Mouse (Mus musculus) hindbrain, embryonic 12.5 days (tissue): ENCODE data around the gene Primpol. TPM values are rescaled to one million over a fixed set of nuclear protein-coding genes. Genes with fewer than 3 reads are reported as not detected.

Source experiments
- ATAC-seq: fragments of 200-750 bp; cut with Nextera tagmentation; 2 replicates; pipeline ENCODE4 v1.8.0; 2017; ENCODE audit warnings: moderate TSS enrichment; ENCODE audit not compliant: low FRiP score
- H3K27ac ChIP-seq: fragments of 300-500 bp; sonication (generic); 2 replicates; pipeline ENCODE4 v1.5.1; 2016; ENCODE audit warnings: mild to moderate bottlenecking
- H3K27me3 ChIP-seq: fragments of 300-500 bp; sonication (generic); 2 replicates; pipeline ENCODE4 v1.6.1; 2016; ENCODE audit warnings: mild to moderate bottlenecking
- H3K36me3 ChIP-seq: fragments of 300-500 bp; sonication (generic); 2 replicates; pipeline ENCODE4 v1.6.1; 2016; ENCODE audit warnings: mild to moderate bottlenecking
- H3K4me1 ChIP-seq: fragments of 300-500 bp; sonication (generic); 2 replicates; pipeline ENCODE4 v1.6.1; 2016
- H3K4me2 ChIP-seq: fragments of 300-500 bp; sonication (generic); replicated peaks from 2 replicates; pipeline ENCODE4 v1.6.1; 2016; ENCODE audit warnings: mild to moderate bottlenecking
- H3K4me3 ChIP-seq: fragments of 300-500 bp; sonication (generic); 2 replicates; pipeline ENCODE4 v1.5.1; 2016; ENCODE audit warnings: mild to moderate bottlenecking
- H3K9ac ChIP-seq: fragments of 300-500 bp; sonication (generic); 2 replicates; pipeline ENCODE4 v1.6.1; 2016; ENCODE audit warnings: mild to moderate bottlenecking, moderate library complexity
- H3K9me3 ChIP-seq: fragments of 300-500 bp; sonication (generic); replicated peaks from 2 replicates; pipeline ENCODE4 v1.6.1; 2016; ENCODE audit warnings: mild to moderate bottlenecking
- WGBS: fragments of 180-500 bp; shearing (Covaris S2); methylation state at CpG from one replicate; pipeline ENCODE4 v1.1.7; 2016; 5-methylcytosine and 5-hydroxymethylcytosine counted together
- polyA plus RNA-seq: library from polyadenylated mRNA; unstranded; fragments of >200 nt; fragmentation: Nextera tagmentation; extraction: Ambion mirVana; gene quantifications from 2 replicates; pipeline ENCODE4 v1.2.1, GENCODE M21; 2016

The Primpol gene
- polyA plus RNA-seq, 1 experiment from 2014 or later: 8.4 TPM

DNA sequence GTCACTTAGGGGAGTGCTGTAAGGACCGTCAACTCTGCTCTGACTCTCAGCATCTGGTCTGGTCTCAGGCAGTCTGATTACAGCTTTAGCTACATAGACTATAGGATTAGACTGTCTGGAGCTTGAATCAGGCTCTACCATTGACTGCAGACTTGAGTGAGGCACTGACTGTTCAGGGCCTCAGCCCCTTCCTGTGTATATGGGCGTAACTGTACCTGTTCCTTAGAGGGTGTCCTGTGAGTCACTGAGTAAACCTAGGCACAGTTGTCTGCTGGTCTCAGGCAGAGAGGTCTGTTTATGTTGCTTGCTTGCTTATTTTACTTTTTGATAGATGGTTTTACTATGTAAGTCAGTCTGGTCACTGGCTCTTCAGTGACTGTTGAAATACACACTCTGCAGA is 43.0 kb downstream of the Primpol start:
- ATAC-seq: no peak
- no peaks in the 10 kb centered on the region for H3K27me3 ChIP-seq
- H3K9ac ChIP-seq: no peak overlapping the region
- no peaks in the 10 kb centered on the region for H3K4me1 ChIP-seq
- H3K4me2 ChIP-seq: no peak overlapping the region
- 89% methylated on average over 2 of the region's 2 CpGs for WGBS
- H3K36me3 ChIP-seq: peaks cover 46% of the 10 kb centered on the region
- H3K9me3 ChIP-seq: no peaks in the 10 kb centered on the region
- H3K27ac ChIP-seq: no peak overlapping the region
- no peak overlapping the region for H3K4me3 ChIP-seq

GRCm38 (mm10) chr8:46573446-46573845 is 43.6 kb downstream of the Primpol start:
- no peak overlapping the region for H3K4me3 ChIP-seq
- H3K27me3 ChIP-seq: no peaks in the 10 kb centered on the region
- ATAC-seq: no peak
- no peaks in the 10 kb centered on the region for H3K4me1 ChIP-seq
- 87% methylated on average over 2 of the region's 2 CpGs for WGBS
- H3K36me3 ChIP-seq: peaks cover 41% of the 10 kb centered on the region
- no peaks in the 10 kb centered on the region for H3K9me3 ChIP-seq
- H3K9ac ChIP-seq: no peak overlapping the region
- H3K27ac ChIP-seq: no peak overlapping the region
- no peak overlapping the region for H3K4me2 ChIP-seq

DNA sequence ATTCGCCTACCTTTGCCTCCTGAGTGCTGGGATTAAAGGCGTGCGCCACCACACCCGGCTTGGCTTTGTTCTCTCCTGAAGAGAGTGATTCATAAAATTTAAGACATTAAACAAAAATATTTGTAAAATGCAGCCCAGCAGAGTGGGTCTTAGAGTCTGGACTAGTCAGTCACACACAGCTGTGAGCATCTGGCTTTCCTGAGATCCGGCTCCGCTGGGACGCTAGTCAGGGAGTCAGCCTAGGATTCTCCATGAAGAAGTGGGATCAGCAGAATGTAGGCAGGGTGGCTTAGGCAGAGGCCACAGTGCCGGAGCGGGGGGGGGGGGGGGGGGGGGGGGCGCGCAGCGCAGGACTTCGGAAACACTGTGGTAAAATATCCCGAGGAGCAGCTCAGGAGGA is 46.3 kb downstream of the Primpol start:
- Histone ChIP-seq H3K4me2 (no peak overlapping the region), H3K4me1 (no peaks in the 10 kb centered on the region), H3K36me3 (peaks cover 22% of the 10 kb centered on the region), H3K9ac (no peak overlapping the region), H3K9me3 (no peaks in the 10 kb centered on the region), H3K27me3 (no peaks in the 10 kb centered on the region), H3K27ac (no peak overlapping the region), H3K4me3 (no peak overlapping the region)
- 93% methylated on average over 10 of the region's 14 CpGs for WGBS
- no peak for ATAC-seq

GRCm38 (mm10) chr8:46569659-46570441 is 47.2 kb downstream of the Primpol start:
- H3K36me3 ChIP-seq: peaks cover 27% of the 10 kb centered on the region
- H3K27ac ChIP-seq: no peak overlapping the region
- H3K27me3 ChIP-seq: no peaks in the 10 kb centered on the region
- H3K9ac ChIP-seq: no peak overlapping the region
- no peak for ATAC-seq
- no peak overlapping the region for H3K4me3 ChIP-seq
- no peaks in the 10 kb centered on the region for H3K9me3 ChIP-seq
- H3K4me1 ChIP-seq: no peaks in the 10 kb centered on the region
- no peak overlapping the region for H3K4me2 ChIP-seq
- 93% methylated on average over 19 of the region's 19 CpGs for WGBS

GRCm38 (mm10) chr8:46568942-46569341 is 48.1 kb downstream of the Primpol start:
- WGBS: 82% methylated on average over 2 of the region's 2 CpGs
- Histone ChIP-seq H3K4me3 (no peak overlapping the region), H3K27me3 (no peaks in the 10 kb centered on the region), H3K4me2 (no peak overlapping the region), H3K9ac (no peak overlapping the region), H3K9me3 (no peaks in the 10 kb centered on the region), H3K36me3 (peaks cover 20% of the 10 kb centered on the region), H3K4me1 (no peaks in the 10 kb centered on the region), H3K27ac (no peak overlapping the region)
- ATAC-seq: no peak

DNA sequence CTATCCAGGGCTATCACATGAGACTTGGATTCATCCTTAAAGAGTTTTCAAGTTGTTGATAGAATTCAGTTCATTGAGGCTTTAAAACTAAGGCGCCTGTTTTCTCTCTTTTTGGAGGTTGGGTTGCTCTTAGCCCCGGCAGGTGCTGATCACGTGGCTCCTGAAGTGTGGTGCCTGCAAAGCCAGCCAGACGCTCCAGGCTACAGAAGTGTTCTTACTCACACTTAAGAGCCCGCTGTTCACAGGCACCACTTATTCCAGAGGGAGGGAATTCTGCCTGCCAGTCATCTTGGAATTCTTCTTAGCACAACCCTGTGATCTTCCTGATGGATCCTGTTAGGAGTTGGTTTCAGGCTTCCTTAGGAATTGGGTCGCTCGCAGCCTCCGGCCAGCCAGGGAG is 49.1 kb downstream of the Primpol start:
- Histone ChIP-seq H3K27ac (no peak overlapping the region), H3K4me3 (no peak overlapping the region), H3K36me3 (peaks cover 18% of the 10 kb centered on the region), H3K27me3 (no peaks in the 10 kb centered on the region), H3K9me3 (no peaks in the 10 kb centered on the region), H3K4me1 (no peaks in the 10 kb centered on the region), H3K9ac (no peak overlapping the region), H3K4me2 (no peak overlapping the region)
- ATAC-seq: no peak
- WGBS: 91% methylated on average over 8 of the region's 8 CpGs

DNA sequence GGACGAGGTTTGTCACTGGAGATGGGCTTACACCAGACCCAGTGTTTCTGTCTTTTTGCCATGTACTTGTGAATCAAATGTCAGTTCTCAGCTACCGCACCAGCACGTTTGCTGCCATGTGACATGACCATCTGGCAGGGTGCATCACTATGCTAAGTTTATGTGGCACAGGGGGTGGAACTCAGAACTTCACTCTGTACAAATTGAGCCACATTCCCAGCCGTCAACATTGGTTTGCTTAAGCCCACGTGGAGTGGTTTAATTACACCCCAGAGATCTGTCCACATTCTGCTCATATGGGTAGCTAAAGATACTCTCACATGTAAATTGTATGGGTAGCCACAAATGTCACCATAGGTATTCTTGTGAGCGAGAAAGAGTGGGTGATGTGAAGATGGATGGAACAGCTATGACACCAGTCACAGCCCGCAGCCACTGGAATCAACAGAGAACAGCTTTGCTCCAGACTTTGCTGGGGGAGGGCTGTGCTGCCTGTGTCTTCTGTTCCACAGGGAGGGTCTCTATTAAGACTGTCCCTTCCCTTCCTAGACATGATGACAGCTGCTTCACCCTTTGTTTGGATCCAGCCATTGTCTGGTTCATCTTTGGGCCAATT is 50.0 kb downstream of the Primpol start:
- H3K4me3 ChIP-seq: no peak overlapping the region
- no peaks in the 10 kb centered on the region for H3K4me1 ChIP-seq
- H3K27ac ChIP-seq: no peak overlapping the region
- H3K9ac ChIP-seq: no peak overlapping the region
- no peaks in the 10 kb centered on the region for H3K27me3 ChIP-seq
- H3K9me3 ChIP-seq: no peaks in the 10 kb centered on the region
- 75% methylated on average over 7 of the region's 7 CpGs for WGBS
- no peak for ATAC-seq
- peaks cover 25% of the 10 kb centered on the region for H3K36me3 ChIP-seq
- no peak overlapping the region for H3K4me2 ChIP-seq

DNA sequence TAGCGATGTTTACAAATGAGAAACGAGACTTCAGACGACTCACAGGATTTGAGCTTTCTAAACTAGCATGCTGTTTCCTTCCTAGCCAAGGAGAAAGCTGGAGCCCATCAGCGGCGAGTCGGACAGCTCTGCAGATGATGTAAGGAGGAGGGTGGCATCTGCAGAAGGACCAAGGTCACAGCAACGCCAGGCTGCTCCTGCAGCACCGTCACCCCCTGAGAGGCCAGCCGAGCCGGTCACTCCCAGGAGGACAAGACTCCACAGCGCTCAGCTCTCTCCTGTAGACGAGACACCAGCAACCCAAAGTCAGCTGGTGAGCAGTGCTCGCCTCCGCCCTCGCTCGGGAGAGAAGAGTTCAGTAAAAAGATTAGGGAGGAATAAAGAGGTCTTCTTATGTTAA is 54.7 kb downstream of the Primpol start:
- H3K4me3 ChIP-seq: no peak overlapping the region
- no peak for ATAC-seq
- peaks cover 32% of the 10 kb centered on the region for H3K36me3 ChIP-seq
- H3K4me1 ChIP-seq: no peaks in the 10 kb centered on the region
- no peak overlapping the region for H3K27ac ChIP-seq
- no peaks in the 10 kb centered on the region for H3K27me3 ChIP-seq
- no peak overlapping the region for H3K4me2 ChIP-seq
- 90% methylated on average over 16 of the region's 16 CpGs for WGBS
- no peak overlapping the region for H3K9ac ChIP-seq
- H3K9me3 ChIP-seq: no peaks in the 10 kb centered on the region

DNA sequence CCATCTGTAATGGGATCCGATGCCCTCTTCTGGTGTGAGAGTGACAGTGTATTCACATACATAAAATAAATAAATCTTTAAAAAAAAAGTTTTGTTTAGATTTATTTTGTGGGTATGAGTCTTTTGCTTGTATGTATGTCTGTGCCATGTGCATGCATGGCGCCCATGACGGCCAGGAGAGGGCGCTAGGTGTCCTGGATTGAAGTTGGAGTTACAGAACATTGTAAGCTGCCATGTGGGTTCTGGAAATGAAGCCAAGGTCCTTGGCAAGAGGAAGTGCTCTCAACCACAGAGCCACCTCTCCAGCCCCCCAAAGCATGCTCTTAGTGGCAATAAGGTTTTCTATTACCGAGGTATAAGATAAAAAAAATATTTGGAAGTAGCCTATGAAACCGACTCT is 57.6 kb downstream of the Primpol start:
- Histone ChIP-seq H3K4me1 (no peaks in the 10 kb centered on the region), H3K27ac (no peak overlapping the region), H3K27me3 (no peaks in the 10 kb centered on the region), H3K36me3 (peaks cover 23% of the 10 kb centered on the region), H3K4me2 (no peak overlapping the region), H3K9me3 (no peaks in the 10 kb centered on the region), H3K9ac (no peak overlapping the region), H3K4me3 (no peak overlapping the region)
- WGBS: 76% methylated on average over 6 of the region's 6 CpGs
- no peak for ATAC-seq

GRCm38 (mm10) chr8:46552441-46552765 is 64.6 kb downstream of the Primpol start:
- H3K9ac ChIP-seq: peak overlapping the region; percentile 50
- no peak overlapping the region for H3K27ac ChIP-seq
- no peaks in the 10 kb centered on the region for H3K36me3 ChIP-seq
- H3K4me3 ChIP-seq: peak overlapping the region; percentile 72
- WGBS: 2% methylated on average over 10 of the region's 10 CpGs
- H3K4me2 ChIP-seq: peak overlapping the region; percentile 60
- no peak for ATAC-seq
- peaks cover 13% of the 10 kb centered on the region for H3K4me1 ChIP-seq
- H3K27me3 ChIP-seq: no peaks in the 10 kb centered on the region
- H3K9me3 ChIP-seq: no peaks in the 10 kb centered on the region

- under 1% methylated on average over 50 of the region's 50 CpGs for WGBS
- H3K27ac ChIP-seq: peak within 1 kb of the TSS; percentile 71
- H3K36me3 ChIP-seq: no peaks in the 10 kb centered on the region
- peak within 1 kb of the TSS; percentile 72 for H3K4me3 ChIP-seq
- no peaks in the 10 kb centered on the region for H3K9me3 ChIP-seq
- ATAC-seq: peak; percentile 99
- H3K4me1 ChIP-seq: peaks cover 13% of the 10 kb centered on the region
- peak within 1 kb of the TSS; percentile 59 for H3K9ac ChIP-seq
- H3K27me3 ChIP-seq: no peaks in the 10 kb centered on the region
- peak within 1 kb of the TSS; percentile 60 for H3K4me2 ChIP-seq
These were observed 65.2 kb downstream of the Primpol start, which contains the start of gene Cenpu for GRCm38 (mm10) chr8:46551615-46552440. Cenpu (plus strand) TSS chr8:46552028.

DNA sequence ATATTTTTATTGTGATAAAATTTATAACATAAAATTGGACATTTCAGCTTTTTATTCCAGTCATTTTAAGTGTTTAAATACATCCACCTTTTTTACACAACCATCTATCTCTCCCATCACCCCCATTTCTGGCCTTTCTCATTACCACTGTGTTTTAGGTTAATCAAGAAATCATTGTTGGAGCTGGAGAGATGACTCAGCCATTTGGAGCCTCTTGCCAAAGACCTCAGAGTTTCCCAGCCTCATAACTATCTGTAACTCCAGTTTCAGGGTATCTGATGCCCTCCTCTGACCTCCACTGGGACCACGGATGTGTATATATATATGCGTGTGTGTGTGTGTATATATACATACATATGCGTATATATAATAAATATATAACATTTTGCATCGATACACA is 66.0 kb downstream of the Primpol start:
- Histone ChIP-seq H3K27ac (no peak overlapping the region), H3K4me1 (peaks cover 13% of the 10 kb centered on the region), H3K9ac (no peak overlapping the region), H3K36me3 (no peaks in the 10 kb centered on the region), H3K4me2 (peak overlapping the region; percentile 60), H3K4me3 (peak overlapping the region; percentile 72), H3K9me3 (no peaks in the 10 kb centered on the region), H3K27me3 (no peaks in the 10 kb centered on the region; the same call in 1 of the 2 replicates)
- ATAC-seq: peak; percentile 30; the same call in 1 of the 2 replicates
- 54% methylated on average over 4 of the region's 4 CpGs for WGBS
